Mouse (Mus musculus): ENCODE results near the gene Rin1.

DNA sequence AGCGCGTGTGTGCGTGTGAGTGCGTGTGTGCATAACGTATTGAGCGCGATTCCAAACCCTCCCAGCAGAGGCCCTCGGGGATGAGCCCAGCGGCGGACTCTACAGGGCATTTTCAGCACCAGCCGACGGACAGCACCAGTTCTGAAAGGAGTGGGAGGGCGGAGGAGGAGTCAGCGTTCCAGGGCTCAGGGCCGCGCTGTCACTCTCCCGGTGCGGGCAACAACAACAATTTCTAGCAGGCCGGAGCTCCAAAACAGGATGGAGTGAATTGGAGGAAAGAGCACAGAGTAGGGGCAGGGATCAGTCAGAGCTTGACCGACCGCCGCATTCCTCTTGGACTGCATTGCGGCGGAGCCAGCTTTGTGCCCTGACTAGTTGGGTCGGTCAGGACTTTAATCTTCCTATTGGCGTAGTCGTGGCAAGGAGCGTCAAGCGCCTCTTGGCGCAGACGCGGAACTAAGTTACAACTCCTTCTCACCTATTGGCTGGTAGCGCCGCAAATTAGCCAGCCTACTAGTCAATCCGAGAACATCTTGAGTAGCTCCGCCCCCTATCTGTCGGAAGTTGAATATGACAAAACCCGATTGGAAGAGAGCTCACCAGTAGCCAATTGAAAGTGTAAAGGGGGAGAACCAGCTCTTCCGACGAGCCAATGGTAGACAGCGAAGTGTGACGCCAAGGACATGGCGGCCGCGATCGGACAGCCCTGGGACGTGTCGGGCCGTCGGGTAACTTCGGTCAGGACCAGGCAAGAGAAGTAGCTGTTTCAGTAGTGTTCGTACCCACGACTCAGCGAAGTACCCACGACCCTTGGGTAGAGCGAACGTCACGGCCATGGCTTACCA is 37.8 kb downstream of the Rin1 start, which contains the start of gene Yif1a:
- TF ChIP-seq POLR2A (IDR thresholded peaks at IDR 0.05; ENCODE audit: borderline replicate concordance, low read depth, low read length), result no peak
- no peak for TF ChIP-seq CTCF (IDR thresholded peaks at IDR 0.05; ENCODE audit: low read depth, low read length)
